Mouse (Mus musculus): ENCODE data around the gene Tmprss11e.

DNA sequence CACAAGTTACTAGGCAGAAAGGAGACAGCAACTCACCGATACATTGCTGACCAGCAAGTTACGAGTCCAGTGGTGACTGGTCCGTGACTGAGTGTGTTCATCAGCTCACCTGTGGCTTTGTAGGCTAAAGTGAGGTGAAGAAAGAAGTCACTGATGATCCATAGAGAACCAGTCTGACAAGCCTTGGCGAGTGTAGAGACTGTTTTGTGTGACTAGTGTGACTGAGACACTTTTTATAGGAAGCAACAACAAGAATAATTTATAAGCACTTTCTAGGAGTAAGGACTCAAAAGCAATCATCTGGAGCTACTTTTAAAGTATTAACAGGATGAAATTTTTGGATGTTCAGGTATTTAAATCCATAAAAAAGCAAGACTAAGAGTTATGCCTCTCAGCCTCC is at the start of gene Tmprss11e:
- TF ChIP-seq POLR2A (IDR thresholded peaks at IDR 0.05; ENCODE audit: insufficient read length, low read depth), result no peak
- TF ChIP-seq USF1 (IDR thresholded peaks at IDR 0.05; ENCODE audit: low read depth), result no peak

Data from myocyte (in vitro differentiated cells).